Mouse (Mus musculus) testis, adult 2 months (tissue): ENCODE results near the gene Mpp3. TPM values are rescaled to one million over a fixed set of nuclear protein-coding genes. Genes with fewer than 3 reads are reported as not detected.

Experiments used
- H3K27ac ChIP-seq: fragments of 200-500 bp; 2 replicates; pipeline ENCODE4 v1.5.1; 2012; ENCODE audit warnings: low read depth, low read length; ENCODE audit not compliant: control insufficient read depth, insufficient read depth
- H3K27me3 ChIP-seq: fragments of 200-500 bp; 2 replicates; pipeline ENCODE4 v1.6.1; 2012; ENCODE audit warnings: mild to moderate bottlenecking, low read length, moderate library complexity; ENCODE audit not compliant: control insufficient read depth, insufficient read depth
- H3K36me3 ChIP-seq: fragments of 200-500 bp; 2 replicates; pipeline ENCODE4 v1.6.1; 2012; ENCODE audit warnings: mild to moderate bottlenecking, low read length; ENCODE audit not compliant: control insufficient read depth, insufficient read depth
- H3K4me1 ChIP-seq: fragments of 200-500 bp; 2 replicates; pipeline ENCODE4 v1.6.1; 2012; ENCODE audit warnings: low read length; ENCODE audit not compliant: control insufficient read depth, insufficient read depth
- H3K4me3 ChIP-seq: fragments of 200-500 bp; 2 replicates; pipeline ENCODE4 v1.5.1; 2012; ENCODE audit warnings: low read depth, mild to moderate bottlenecking, low read length, moderate library complexity, mixed read lengths; ENCODE audit not compliant: control insufficient read depth
- CTCF ChIP-seq: fragments of 200-500 bp; IDR thresholded peaks from 2 replicates; pipeline ENCODE4 v1.5.1; 2012; ENCODE audit warnings: low read depth, mild to moderate bottlenecking, inconsistent platforms, low read length, moderate library complexity; ENCODE audit not compliant: control insufficient read depth, insufficient read depth, insufficient replicate concordance
- POLR2A ChIP-seq: fragments of 200-500 bp; IDR thresholded peaks from 2 replicates; pipeline ENCODE4 v1.6.1; 2012; ENCODE audit warnings: low read depth, mild to moderate bottlenecking, inconsistent platforms, low read length, moderate library complexity; ENCODE audit not compliant: control insufficient read depth
- polyA plus RNA-seq: library from polyadenylated mRNA; depleted of rRNA; stranded (reverse); fragments of >200 nt; gene quantifications from 2 replicates; pipeline ENCODE4 v1.2.3, GENCODE M21; 2012

The Mpp3 gene
- polyA plus RNA-seq, 1 experiment = 11.0 TPM

DNA sequence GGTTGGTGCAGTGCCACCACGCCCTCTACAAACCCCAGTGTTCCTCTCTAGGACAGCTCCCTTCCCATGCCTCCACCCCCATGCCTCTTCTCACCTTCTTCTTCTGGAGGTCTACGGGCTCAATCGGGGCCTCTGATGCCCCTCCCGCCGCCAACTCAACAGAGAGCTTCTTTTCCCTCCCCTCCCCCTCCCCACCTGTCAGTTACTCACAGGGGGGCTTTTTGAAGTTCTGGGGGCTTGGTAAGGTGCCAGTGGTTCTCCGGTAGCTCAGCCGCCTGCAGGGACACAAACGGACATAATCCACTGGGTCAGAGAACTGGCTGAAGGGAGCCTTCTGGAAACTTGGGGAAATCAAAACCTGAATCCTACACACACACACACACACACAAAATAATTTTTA, 16.8 kb downstream of the Mpp3 start:
- Histone ChIP-seq H3K4me1 (no peaks in the 10 kb centered on the region), H3K4me3 (no peak overlapping the region), H3K27ac (no peak overlapping the region), H3K27me3 (no peaks in the 10 kb centered on the region), H3K36me3 (no peaks in the 10 kb centered on the region)
- TF ChIP-seq POLR2A (no peak), CTCF (no peak)

DNA sequence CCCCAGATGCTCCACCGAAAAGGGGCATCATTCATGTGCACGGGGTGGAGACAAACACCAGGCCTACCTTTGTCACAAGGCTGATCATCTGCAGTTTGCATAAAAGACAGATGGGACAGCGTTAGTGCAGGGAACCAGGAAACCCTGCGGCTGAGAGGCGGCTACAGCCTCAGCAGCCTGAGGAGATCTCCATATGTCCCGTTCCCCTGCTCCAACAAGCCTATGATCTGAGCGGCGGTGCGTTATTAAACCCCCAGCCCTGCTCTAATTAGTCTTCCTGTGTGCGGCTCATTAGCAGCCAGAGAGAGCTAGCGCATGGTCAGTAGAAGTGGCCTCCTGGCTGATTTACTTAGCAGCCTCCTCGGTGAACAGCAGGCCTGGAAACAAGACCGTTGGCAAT, 18.1 kb downstream of the Mpp3 start:
- Histone ChIP-seq H3K27me3 (no peaks in the 10 kb centered on the region), H3K4me3 (no peak overlapping the region), H3K4me1 (no peaks in the 10 kb centered on the region), H3K36me3 (no peaks in the 10 kb centered on the region), H3K27ac (no peak overlapping the region)
- no peak for TF ChIP-seq POLR2A
- no peak for TF ChIP-seq CTCF

DNA sequence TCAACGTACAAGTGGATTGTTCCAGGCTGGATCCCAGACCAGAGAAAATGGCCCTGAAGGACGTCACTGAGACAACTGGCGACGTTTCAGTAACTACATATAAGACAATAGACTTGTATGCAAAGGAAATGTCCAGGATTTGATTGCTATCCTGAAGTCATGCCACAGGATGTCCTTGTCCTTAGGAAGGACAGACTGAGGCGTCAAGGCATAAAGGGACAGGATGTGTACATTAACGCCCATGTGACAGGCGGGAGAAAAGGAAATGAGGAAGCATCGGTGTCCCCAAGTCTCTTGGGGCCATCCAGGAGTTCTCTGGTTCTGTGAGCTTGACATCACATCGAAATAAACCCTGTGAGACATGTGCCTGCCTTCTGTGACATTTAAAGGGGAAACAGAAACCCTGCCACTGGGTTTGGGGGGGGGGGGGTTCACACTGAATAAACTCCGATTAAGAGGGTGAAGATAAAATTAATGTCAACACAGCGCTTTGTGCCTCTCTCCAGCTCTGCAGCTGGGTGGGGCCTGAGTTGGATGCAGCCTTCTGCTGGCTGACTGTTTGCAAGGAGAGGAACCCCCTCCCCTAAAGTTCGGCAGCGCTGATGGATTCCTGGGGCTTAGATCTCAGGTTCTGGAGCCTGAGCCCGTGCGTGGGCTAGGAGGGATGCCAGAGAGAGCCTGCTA, 19.2 kb downstream of the Mpp3 start:
- Histone ChIP-seq H3K36me3 (no peaks in the 10 kb centered on the region), H3K4me3 (no peak overlapping the region), H3K27me3 (no peaks in the 10 kb centered on the region), H3K27ac (no peak overlapping the region), H3K4me1 (no peaks in the 10 kb centered on the region)
- TF ChIP-seq CTCF = no peak
- no peak for TF ChIP-seq POLR2A

DNA sequence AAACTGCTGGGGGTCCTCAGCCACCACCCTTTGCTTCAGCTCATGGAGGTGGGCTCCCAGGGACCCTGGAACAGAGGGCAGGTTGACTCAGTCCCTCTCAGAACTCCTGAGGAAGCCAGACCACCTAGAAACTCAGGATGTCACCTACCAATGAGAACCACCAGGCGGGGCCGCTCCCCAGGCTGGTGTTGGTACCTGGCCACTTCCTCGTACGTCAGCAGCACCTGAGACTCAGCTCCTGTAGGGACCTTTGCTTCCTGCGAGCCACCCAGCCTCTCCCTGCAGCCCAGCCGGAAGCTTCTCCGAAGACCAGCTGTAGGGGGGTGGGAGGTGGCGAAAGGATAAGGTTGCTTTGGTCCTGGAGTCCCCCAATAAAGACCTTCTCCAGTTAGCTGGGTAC, 19.9 kb downstream of the Mpp3 start:
- no peaks in the 10 kb centered on the region for H3K27me3 ChIP-seq
- H3K36me3 ChIP-seq = no peaks in the 10 kb centered on the region
- no peaks in the 10 kb centered on the region for H3K4me1 ChIP-seq
- TF ChIP-seq CTCF (no peak), POLR2A (no peak)
- H3K4me3 ChIP-seq = no peak overlapping the region
- H3K27ac ChIP-seq = no peak overlapping the region

DNA sequence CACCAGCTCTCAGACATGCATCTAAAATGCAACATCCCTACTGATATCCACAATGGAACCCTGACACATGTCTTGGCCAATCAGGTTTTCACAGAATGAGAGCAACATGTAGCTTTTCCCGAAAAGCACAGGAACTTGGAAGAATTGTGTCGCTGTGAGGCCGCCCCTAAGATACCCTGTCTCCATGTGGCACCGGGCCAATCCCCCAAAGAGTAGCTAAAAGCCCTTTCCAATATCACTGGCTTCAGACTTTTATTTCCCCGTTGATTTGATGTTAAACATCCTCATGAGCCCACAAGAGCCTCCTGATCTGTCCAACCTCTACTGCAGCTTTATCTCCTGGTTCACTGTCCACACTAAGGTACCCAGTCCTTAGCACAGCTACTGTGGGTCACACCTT, 21.6 kb downstream of the Mpp3 start:
- Histone ChIP-seq H3K27me3 (no peaks in the 10 kb centered on the region), H3K4me1 (no peaks in the 10 kb centered on the region), H3K27ac (no peak overlapping the region), H3K36me3 (no peaks in the 10 kb centered on the region), H3K4me3 (no peak overlapping the region)
- no peak for TF ChIP-seq POLR2A
- no peak for TF ChIP-seq CTCF

DNA sequence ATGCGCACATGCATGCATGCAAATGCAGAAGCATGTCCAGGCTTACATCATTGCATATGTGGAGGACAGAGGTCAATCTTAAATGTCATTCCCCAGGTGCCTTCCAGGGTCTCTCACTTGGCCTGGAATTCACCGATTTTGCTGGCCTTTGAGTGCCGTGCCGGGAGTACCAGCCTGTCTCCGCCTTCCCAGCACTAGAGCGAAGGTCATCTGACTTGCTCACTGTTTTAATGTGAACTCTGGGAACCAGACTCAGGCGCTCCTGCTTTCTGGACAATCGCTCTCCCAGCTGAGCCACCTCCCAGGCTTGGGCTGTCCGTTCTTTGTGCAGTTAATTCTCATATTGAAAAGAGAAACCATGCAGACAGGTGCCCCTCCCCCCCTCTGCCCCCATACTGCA, 22.0 kb downstream of the Mpp3 start:
- H3K36me3 ChIP-seq = no peaks in the 10 kb centered on the region
- H3K27ac ChIP-seq = no peak overlapping the region
- H3K4me1 ChIP-seq = no peaks in the 10 kb centered on the region
- no peaks in the 10 kb centered on the region for H3K27me3 ChIP-seq
- TF ChIP-seq CTCF (no peak), POLR2A (no peak)
- H3K4me3 ChIP-seq = no peak overlapping the region

DNA sequence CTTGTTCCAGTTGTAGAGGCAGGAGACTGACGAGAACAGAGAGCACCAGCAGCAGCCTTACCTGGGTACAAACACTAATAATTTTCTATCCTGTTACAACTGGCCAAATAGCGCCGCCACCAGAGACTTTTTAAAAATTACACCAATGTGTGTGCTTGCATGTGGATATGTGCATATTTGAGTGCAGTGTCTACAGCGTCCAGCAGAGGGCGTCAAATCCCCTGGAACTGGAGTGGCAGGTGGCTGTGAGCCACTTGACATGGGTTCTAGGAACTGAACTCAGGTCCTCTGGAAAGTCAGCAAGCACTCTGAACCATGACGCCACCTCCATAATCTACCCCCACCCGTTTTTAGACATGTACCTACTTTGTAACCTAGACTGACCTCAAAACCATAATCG, 24.0 kb downstream of the Mpp3 start:
- Histone ChIP-seq H3K27me3 (no peaks in the 10 kb centered on the region), H3K36me3 (no peaks in the 10 kb centered on the region), H3K27ac (no peak overlapping the region), H3K4me3 (no peak overlapping the region), H3K4me1 (no peaks in the 10 kb centered on the region)
- TF ChIP-seq CTCF = peak; percentile 82; the same call in 1 of the 2 replicates
- no peak for TF ChIP-seq POLR2A

DNA sequence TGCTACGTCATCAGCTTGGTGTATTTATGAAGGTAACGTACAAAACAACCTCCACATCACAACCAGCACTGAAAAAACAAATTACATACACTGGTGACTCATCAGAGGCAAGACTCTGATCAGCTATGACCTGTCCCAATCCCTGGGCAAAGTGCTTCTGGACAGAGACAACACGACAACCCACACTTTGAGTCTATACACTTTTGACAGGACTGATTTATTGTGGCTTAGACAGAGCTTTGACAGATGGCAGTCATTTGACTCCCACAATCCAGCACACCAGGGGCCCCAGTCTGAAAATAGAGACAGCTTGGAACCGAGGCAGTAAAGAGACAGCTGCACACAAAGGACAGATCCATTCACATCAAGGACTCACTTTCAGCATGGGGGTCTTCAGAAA, 28.8 kb downstream of the Mpp3 start:
- H3K4me1 ChIP-seq = no peaks in the 10 kb centered on the region
- H3K27ac ChIP-seq = no peak overlapping the region
- H3K4me3 ChIP-seq = no peak overlapping the region
- H3K36me3 ChIP-seq = no peaks in the 10 kb centered on the region
- TF ChIP-seq CTCF (no peak), POLR2A (no peak)
- H3K27me3 ChIP-seq = no peaks in the 10 kb centered on the region
